Mouse (Mus musculus) bone marrow, adult 2 months (tissue): ENCODE results near the gene Plet1.

ENCODE experiments used
- CTCF ChIP-seq: fragments of 200-500 bp; IDR thresholded peaks from 2 replicates; pipeline ENCODE4 v1.5.1; 2011; ENCODE audit warnings: low read length, control low read depth; ENCODE audit not compliant: control insufficient read depth, insufficient read depth
- POLR2A ChIP-seq: fragments of 200-500 bp; IDR thresholded peaks from 2 replicates; pipeline ENCODE4 v1.6.1; 2011; ENCODE audit warnings: low read depth, mild to moderate bottlenecking, control low read depth, low read length, borderline replicate concordance; ENCODE audit not compliant: control insufficient read depth

DNA sequence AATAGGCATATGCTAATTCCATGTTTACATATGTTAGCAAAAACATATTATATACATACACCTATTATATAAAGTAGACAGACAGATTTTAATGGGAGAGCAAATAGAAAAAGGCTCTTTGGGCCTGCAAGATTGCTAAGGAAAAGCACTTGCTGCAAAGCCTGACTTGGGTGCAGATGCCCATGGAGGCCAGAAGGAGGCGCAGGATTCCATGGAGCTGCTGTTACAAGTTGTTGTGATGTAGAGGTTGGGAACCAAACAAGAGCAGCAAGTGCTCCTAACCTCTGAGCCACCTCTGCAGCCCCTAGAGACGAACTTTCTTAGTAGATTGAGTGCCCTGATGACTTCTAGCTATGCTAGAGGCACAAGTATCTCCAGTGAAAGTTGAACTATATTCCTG lies 24.5 kb downstream of the Plet1 start:
- TF ChIP-seq CTCF (peak; percentile 65), POLR2A (no peak)
